Mouse (Mus musculus) layer of hippocampus, adult 8-10 months (tissue): ENCODE results near the gene Padi3. TPM values are rescaled to one million over a fixed set of nuclear protein-coding genes. Genes with fewer than 3 reads are reported as not detected.

Source experiments
- DNase-seq, 2 experiments: peaks; one replicate each; pipeline ENCODE4 v3.0.0; 2022; ENCODE audit warnings: low spot score in 2 of 2
- total RNA-seq, 4 experiments: library from RNA; stranded (reverse); gene quantifications; 2 replicates each; pipeline ENCODE4 v1.2.4; 2022

Gene Padi3
- total RNA-seq, 4 experiments from 2014 or later: not detected

GRCm38 (mm10) chr4:140815996-140816917 is 5.8 kb upstream of the Padi3 start:
- no peak for DNase-seq

GRCm38 (mm10) chr4:140815496-140815895 is 5.0 kb upstream of the Padi3 start:
- DNase-seq: no peak

- no peak for DNase-seq
Measured at GRCm38 (mm10) chr4:140814241-140815225, 4.1 kb upstream of the Padi3 start.

GRCm38 (mm10) chr4:140813358-140814185 is 3.1 kb upstream of the Padi3 start:
- no peak for DNase-seq

- DNase-seq: no peak
Measured at GRCm38 (mm10) chr4:140812609-140813008, 2.2 kb upstream of the Padi3 start.

- DNase-seq: no peak
Measured at GRCm38 (mm10) chr4:140812191-140812590, 1.7 kb upstream of the Padi3 start.

- no peak for DNase-seq
Measured at GRCm38 (mm10) chr4:140809118-140809517, 1.3 kb downstream of the Padi3 start.

- DNase-seq: no peak
Measured at GRCm38 (mm10) chr4:140804601-140805000, 5.8 kb downstream of the Padi3 start.

- DNase-seq: no peak
Measured at GRCm38 (mm10) chr4:140801364-140801763, 9.1 kb downstream of the Padi3 start.

GRCm38 (mm10) chr4:140796786-140797185 is 13.7 kb downstream of the Padi3 start:
- no peak for DNase-seq

GRCm38 (mm10) chr4:140794678-140795077 is 15.8 kb downstream of the Padi3 start:
- DNase-seq: no peak

GRCm38 (mm10) chr4:140793795-140794194 is 16.7 kb downstream of the Padi3 start:
- no peak for DNase-seq

- DNase-seq: no peak
Measured at GRCm38 (mm10) chr4:140792584-140792983, 17.9 kb downstream of the Padi3 start.

GRCm38 (mm10) chr4:140791071-140791470 is 19.4 kb downstream of the Padi3 start:
- DNase-seq: no peak

- DNase-seq: no peak
Measured at GRCm38 (mm10) chr4:140789983-140790382, 20.5 kb downstream of the Padi3 start.

GRCm38 (mm10) chr4:140788983-140789382 is 21.5 kb downstream of the Padi3 start:
- peak in 1 of 2 experiments; percentile 50 for DNase-seq

- DNase-seq: no peak
Measured at GRCm38 (mm10) chr4:140788264-140788663, 22.2 kb downstream of the Padi3 start.

- no peak for DNase-seq
Measured at GRCm38 (mm10) chr4:140787414-140787813, 23.0 kb downstream of the Padi3 start.

GRCm38 (mm10) chr4:140785217-140785616 is 25.2 kb downstream of the Padi3 start:
- no peak for DNase-seq

- DNase-seq: no peak
Measured at GRCm38 (mm10) chr4:140784292-140784945, 26.0 kb downstream of the Padi3 start.
